Mouse (Mus musculus): Measurements from ENCODE around the gene Gpr1. TPM values are rescaled to one million over a fixed set of nuclear protein-coding genes. Genes with fewer than 3 reads are reported as not detected.
A peak's percentile ranks its signal among the peaks of the same experiment; 100 is the strongest.

The Gpr1 gene
- total and polyA plus RNA-seq, 3 experiments, result 0.02 to 0.16 TPM; not detected in 1

DNA sequence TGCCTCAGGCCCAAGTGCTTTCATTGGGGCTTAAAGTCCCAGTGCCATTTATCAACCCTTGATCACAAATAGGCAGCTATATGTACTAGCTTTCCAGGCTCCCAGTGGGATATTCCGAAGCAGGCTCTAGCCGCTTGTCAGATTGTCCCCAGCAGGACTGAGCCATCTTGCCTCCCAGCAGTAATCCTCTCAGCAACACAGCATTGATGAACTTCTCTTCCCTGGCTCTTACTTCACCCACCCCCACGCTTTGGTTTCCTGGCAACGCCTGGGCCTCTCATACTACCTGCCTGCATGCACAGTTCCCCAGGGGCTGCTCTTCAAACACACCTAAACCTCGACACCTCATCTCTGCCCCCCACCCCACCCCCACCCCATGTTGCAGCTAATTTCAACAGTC lies 23.0 kb upstream of the Gpr1 start:
- Histone ChIP-seq H3K4me1 (ENCODE audit: insufficient read depth, low read depth, low read length) (no peaks in the 10 kb centered on the region), H3K4me3 (ENCODE audit: low read depth, low read length) (no peak overlapping the region), H3K27me3 (ENCODE audit: insufficient read depth, low read length) (peaks cover 28% of the 10 kb centered on the region), H3K36me3 (replicated peaks) (no peaks in the 10 kb centered on the region), H3K9me3 (replicated peaks) (no peaks in the 10 kb centered on the region)
- DNase-seq (ENCODE audit: low spot score), result no peak
- TF ChIP-seq CTCF (IDR thresholded peaks at IDR 0.05; ENCODE audit: low read depth, low read length), result no peak
- TF ChIP-seq TAL1 (conservative IDR thresholded peaks at IDR 0.05; ENCODE audit: low read depth, low read length), result no peak
- no peak for TF ChIP-seq GATA2 (IDR thresholded peaks at IDR 0.05; ENCODE audit: borderline replicate concordance, low read depth, low read length)
- TF ChIP-seq GATA1 (IDR thresholded peaks at IDR 0.05; ENCODE audit: borderline replicate concordance, low read length), result no peak
- no peak for TF ChIP-seq POLR2AphosphoS5 (IDR thresholded peaks at IDR 0.05; ENCODE audit: insufficient replicate concordance, low read depth, low read length)
- ATAC-seq (ENCODE audit: extremely low read depth, insufficient number of reproducible peaks, low FRiP score, poor library complexity, severe bottlenecking), result no peak

- DNase-seq (ENCODE audit: low spot score) (no peak), ATAC-seq (ENCODE audit: extremely low read depth, insufficient number of reproducible peaks, low FRiP score, poor library complexity, severe bottlenecking) (no peak)
- H3K4me3 ChIP-seq (ENCODE audit: low read depth, low read length), result no peak overlapping the region
- H3K27me3 ChIP-seq (ENCODE audit: insufficient read depth, low read length), result peaks cover 13% of the 10 kb centered on the region
- H3K9me3 ChIP-seq (replicated peaks), result no peaks in the 10 kb centered on the region
- H3K36me3 ChIP-seq (replicated peaks), result no peaks in the 10 kb centered on the region
- peaks cover 25% of the 10 kb centered on the region for H3K4me1 ChIP-seq (ENCODE audit: insufficient read depth, low read depth, low read length)
- TF ChIP-seq POLR2AphosphoS5 (IDR thresholded peaks at IDR 0.05; ENCODE audit: insufficient replicate concordance, low read depth, low read length) (no peak), TAL1 (conservative IDR thresholded peaks at IDR 0.05; ENCODE audit: low read depth, low read length) (no peak), GATA2 (IDR thresholded peaks at IDR 0.05; ENCODE audit: borderline replicate concordance, low read depth, low read length) (no peak), GATA1 (IDR thresholded peaks at IDR 0.05; ENCODE audit: borderline replicate concordance, low read length) (no peak), CTCF (IDR thresholded peaks at IDR 0.05; ENCODE audit: low read depth, low read length) (no peak)
Measured at GRCm38 (mm10) chr1:63227241-63227640, 12.9 kb upstream of the Gpr1 start.

GRCm38 (mm10) chr1:63225890-63226289 lies 11.5 kb upstream of the Gpr1 start:
- ATAC-seq (ENCODE audit: extremely low read depth, insufficient number of reproducible peaks, low FRiP score, poor library complexity, severe bottlenecking), result no peak
- TF ChIP-seq POLR2AphosphoS5 (IDR thresholded peaks at IDR 0.05; ENCODE audit: insufficient replicate concordance, low read depth, low read length), result no peak
- TF ChIP-seq CTCF (IDR thresholded peaks at IDR 0.05; ENCODE audit: low read depth, low read length), result no peak
- no peak for TF ChIP-seq GATA2 (IDR thresholded peaks at IDR 0.05; ENCODE audit: borderline replicate concordance, low read depth, low read length)
- no peak for TF ChIP-seq GATA1 (IDR thresholded peaks at IDR 0.05; ENCODE audit: borderline replicate concordance, low read length)
- no peak for TF ChIP-seq TAL1 (conservative IDR thresholded peaks at IDR 0.05; ENCODE audit: low read depth, low read length)

DNA sequence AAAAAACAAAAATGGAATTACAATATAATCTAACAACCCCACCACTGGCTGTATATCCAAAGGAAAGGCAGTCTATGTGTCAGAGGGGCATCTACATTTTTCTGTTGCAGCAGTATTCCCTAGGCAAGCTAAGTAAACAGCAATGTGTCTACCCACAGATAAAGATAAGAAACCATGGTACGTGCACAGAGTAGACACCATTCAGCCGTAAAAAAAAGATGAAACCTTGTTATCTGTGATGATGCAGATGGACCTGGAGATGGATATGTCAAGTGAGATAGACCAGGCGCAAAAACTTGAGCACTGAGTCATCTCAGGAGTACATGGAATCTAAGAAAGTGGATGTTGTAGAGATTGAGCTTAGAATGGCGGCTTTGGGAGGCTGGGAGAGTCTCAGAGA lies 10.7 kb upstream of the Gpr1 start:
- peaks cover 17% of the 10 kb centered on the region for H3K27me3 ChIP-seq (ENCODE audit: insufficient read depth, low read length)
- DNase-seq (ENCODE audit: low spot score), result peak; percentile 47
- TF ChIP-seq GATA2 (IDR thresholded peaks at IDR 0.05; ENCODE audit: borderline replicate concordance, low read depth, low read length) (no peak), GATA1 (IDR thresholded peaks at IDR 0.05; ENCODE audit: borderline replicate concordance, low read length) (no peak), TAL1 (conservative IDR thresholded peaks at IDR 0.05; ENCODE audit: low read depth, low read length) (peak; percentile 86)
- no peak overlapping the region for H3K4me3 ChIP-seq (ENCODE audit: low read depth, low read length)
- ATAC-seq (ENCODE audit: extremely low read depth, insufficient number of reproducible peaks, low FRiP score, poor library complexity, severe bottlenecking), result peak; percentile 96
- H3K36me3 ChIP-seq (replicated peaks), result no peaks in the 10 kb centered on the region
- H3K9me3 ChIP-seq (replicated peaks), result no peaks in the 10 kb centered on the region
- H3K4me1 ChIP-seq (ENCODE audit: insufficient read depth, low read depth, low read length), result peaks cover 31% of the 10 kb centered on the region

More at GRCm38 (mm10) chr1:63225890-63226289, 11.5 kb upstream of the Gpr1 start:
- Histone ChIP-seq H3K4me3 (ENCODE audit: low read depth, low read length) (no peak overlapping the region), H3K9me3 (replicated peaks) (no peaks in the 10 kb centered on the region), H3K27me3 (ENCODE audit: insufficient read depth, low read length) (peaks cover 17% of the 10 kb centered on the region), H3K4me1 (ENCODE audit: insufficient read depth, low read depth, low read length) (peaks cover 31% of the 10 kb centered on the region), H3K36me3 (replicated peaks) (no peaks in the 10 kb centered on the region)
- no peak for DNase-seq (ENCODE audit: low spot score)

DNA sequence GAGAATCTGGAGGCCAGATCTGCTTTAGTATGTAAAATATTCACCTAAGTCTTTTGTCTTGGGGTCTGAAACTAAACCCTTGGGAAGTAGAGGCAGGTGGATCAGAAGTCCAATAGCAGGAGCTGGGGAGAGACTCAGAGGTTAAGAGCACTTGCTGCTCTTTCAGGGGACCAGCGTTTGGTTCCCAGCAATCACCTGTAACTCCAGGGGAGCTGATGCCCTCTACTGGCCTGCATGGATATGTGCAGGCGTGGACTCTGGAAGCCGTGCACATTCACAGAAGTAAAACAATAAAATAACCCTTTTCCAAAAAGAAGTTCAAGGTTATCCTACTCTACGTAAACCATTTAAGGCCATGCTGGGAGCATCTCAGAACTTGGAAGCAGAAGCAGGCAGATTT lies 4.9 kb upstream of the Gpr1 start:
- H3K36me3 ChIP-seq (replicated peaks), result no peaks in the 10 kb centered on the region
- peaks cover 17% of the 10 kb centered on the region for H3K4me1 ChIP-seq (ENCODE audit: insufficient read depth, low read depth, low read length)
- no peak for ATAC-seq (ENCODE audit: extremely low read depth, insufficient number of reproducible peaks, low FRiP score, poor library complexity, severe bottlenecking)
- peaks cover 3% of the 10 kb centered on the region; the same call in 1 of the 2 replicates for H3K9me3 ChIP-seq (replicated peaks)
- no peak for DNase-seq (ENCODE audit: low spot score)
- TF ChIP-seq GATA1 (IDR thresholded peaks at IDR 0.05; ENCODE audit: borderline replicate concordance, low read length), result no peak
- no peak for TF ChIP-seq GATA2 (IDR thresholded peaks at IDR 0.05; ENCODE audit: borderline replicate concordance, low read depth, low read length)
- no peak for TF ChIP-seq POLR2AphosphoS5 (IDR thresholded peaks at IDR 0.05; ENCODE audit: insufficient replicate concordance, low read depth, low read length)
- TF ChIP-seq CTCF (IDR thresholded peaks at IDR 0.05; ENCODE audit: low read depth, low read length), result no peak
- TF ChIP-seq TAL1 (conservative IDR thresholded peaks at IDR 0.05; ENCODE audit: low read depth, low read length), result no peak
- no peak overlapping the region for H3K4me3 ChIP-seq (ENCODE audit: low read depth, low read length)
- peaks cover 13% of the 10 kb centered on the region for H3K27me3 ChIP-seq (ENCODE audit: insufficient read depth, low read length)

- no peak for ATAC-seq (ENCODE audit: extremely low read depth, insufficient number of reproducible peaks, low FRiP score, poor library complexity, severe bottlenecking)
- Histone ChIP-seq H3K27me3 (ENCODE audit: insufficient read depth, low read length) (peaks cover 11% of the 10 kb centered on the region), H3K4me1 (ENCODE audit: insufficient read depth, low read depth, low read length) (peaks cover 4% of the 10 kb centered on the region; the same call in 1 of the 2 replicates), H3K4me3 (ENCODE audit: low read depth, low read length) (no peak overlapping the region), H3K9me3 (replicated peaks) (peaks cover 3% of the 10 kb centered on the region; the same call in 1 of the 2 replicates), H3K36me3 (replicated peaks) (no peaks in the 10 kb centered on the region)
- TF ChIP-seq TAL1 (conservative IDR thresholded peaks at IDR 0.05; ENCODE audit: low read depth, low read length) (no peak), GATA2 (IDR thresholded peaks at IDR 0.05; ENCODE audit: borderline replicate concordance, low read depth, low read length) (no peak), POLR2AphosphoS5 (IDR thresholded peaks at IDR 0.05; ENCODE audit: insufficient replicate concordance, low read depth, low read length) (no peak), CTCF (IDR thresholded peaks at IDR 0.05; ENCODE audit: low read depth, low read length) (no peak)
- no peak for DNase-seq (ENCODE audit: low spot score)
Measured at GRCm38 (mm10) chr1:63214631-63215030, 288 bp upstream of the Gpr1 start.
